Mouse (Mus musculus) lung, embryonic 15.5 days (tissue): ENCODE measurements around the gene Cacna1d. TPM values are rescaled to one million over a fixed set of nuclear protein-coding genes. Genes with fewer than 3 reads are reported as not detected.

ENCODE experiments used
- ATAC-seq: fragments of 200-750 bp; cut with Nextera tagmentation; 2 replicates; pipeline ENCODE4 v1.8.0; 2017; ENCODE audit warnings: moderate number of reproducible peaks, borderline replicate concordance; ENCODE audit not compliant: low FRiP score, low TSS enrichment; ENCODE audit errors: extremely low read depth
- H3K27ac ChIP-seq: fragments of 300-500 bp; sonication (generic); 2 replicates; pipeline ENCODE4 v1.5.1; 2015; ENCODE audit warnings: moderate library complexity, mild to moderate bottlenecking, inconsistent platforms
- H3K27me3 ChIP-seq: fragments of 300-500 bp; sonication (generic); 2 replicates; pipeline ENCODE4 v1.6.1; 2015; ENCODE audit warnings: inconsistent platforms
- H3K36me3 ChIP-seq: fragments of 300-500 bp; sonication (generic); 2 replicates; pipeline ENCODE4 v1.6.1; 2015; ENCODE audit warnings: inconsistent platforms
- H3K4me1 ChIP-seq: fragments of 300-500 bp; sonication (generic); 2 replicates; pipeline ENCODE4 v1.6.1; 2015; ENCODE audit warnings: inconsistent platforms
- H3K4me2 ChIP-seq: fragments of 300-500 bp; sonication (generic); 2 replicates; pipeline ENCODE4 v1.6.1; 2015; ENCODE audit warnings: inconsistent platforms, mild to moderate bottlenecking, moderate library complexity
- H3K4me3 ChIP-seq: fragments of 300-500 bp; sonication (generic); 2 replicates; pipeline ENCODE4 v1.5.1; 2015; ENCODE audit warnings: mild to moderate bottlenecking, inconsistent platforms
- H3K9ac ChIP-seq: fragments of 300-500 bp; sonication (generic); 2 replicates; pipeline ENCODE4 v1.6.1; 2015; ENCODE audit warnings: inconsistent platforms
- H3K9me3 ChIP-seq: fragments of 300-500 bp; sonication (generic); 2 replicates; pipeline ENCODE4 v1.6.1; 2016; ENCODE audit warnings: inconsistent platforms
- WGBS: fragments of 180-500 bp; shearing (Covaris S2); methylation state at CpG from one replicate; pipeline ENCODE4 v1.1.7; 2015; 5-methylcytosine and 5-hydroxymethylcytosine counted together
- polyA plus RNA-seq: library from polyadenylated mRNA; unstranded; fragments of >200 nt; fragmentation: Nextera tagmentation; extraction: Ambion mirVana; gene quantifications from 2 replicates; pipeline ENCODE4 v1.2.1, GENCODE M21; 2015

The Cacna1d gene
- polyA plus RNA-seq, 1 experiment from 2014 or later, result 8.9 TPM

DNA sequence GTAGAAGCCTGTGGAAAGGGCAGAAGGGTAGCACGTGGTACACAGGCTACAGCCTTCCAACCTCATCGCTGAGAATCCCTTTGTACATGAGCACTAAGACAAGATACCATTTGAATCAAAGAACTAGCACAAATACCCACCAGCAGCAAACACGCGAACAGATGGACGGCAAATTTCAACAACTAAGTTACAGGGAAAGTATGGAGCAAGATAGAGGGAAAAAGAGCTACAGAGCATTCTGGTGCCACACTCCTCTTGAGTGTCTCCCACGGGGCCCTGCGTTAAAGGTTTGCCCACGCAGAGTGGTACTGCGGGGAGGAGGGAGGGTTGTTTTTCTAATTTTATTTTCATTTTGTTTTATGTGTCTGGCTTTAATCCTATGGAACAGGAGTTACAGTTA lies 215.7 kb downstream of the Cacna1d start:
- 84% methylated on average over 9 of the region's 9 CpGs for WGBS
- no peaks in the 10 kb centered on the region for H3K36me3 ChIP-seq
- no peak overlapping the region for H3K27ac ChIP-seq
- no peak overlapping the region for H3K4me2 ChIP-seq
- no peaks in the 10 kb centered on the region for H3K27me3 ChIP-seq
- H3K9me3 ChIP-seq, result no peaks in the 10 kb centered on the region
- peaks cover 4% of the 10 kb centered on the region; the same call in 1 of the 2 replicates for H3K4me1 ChIP-seq
- no peak for ATAC-seq
- H3K4me3 ChIP-seq, result no peak overlapping the region
- no peak overlapping the region for H3K9ac ChIP-seq

DNA sequence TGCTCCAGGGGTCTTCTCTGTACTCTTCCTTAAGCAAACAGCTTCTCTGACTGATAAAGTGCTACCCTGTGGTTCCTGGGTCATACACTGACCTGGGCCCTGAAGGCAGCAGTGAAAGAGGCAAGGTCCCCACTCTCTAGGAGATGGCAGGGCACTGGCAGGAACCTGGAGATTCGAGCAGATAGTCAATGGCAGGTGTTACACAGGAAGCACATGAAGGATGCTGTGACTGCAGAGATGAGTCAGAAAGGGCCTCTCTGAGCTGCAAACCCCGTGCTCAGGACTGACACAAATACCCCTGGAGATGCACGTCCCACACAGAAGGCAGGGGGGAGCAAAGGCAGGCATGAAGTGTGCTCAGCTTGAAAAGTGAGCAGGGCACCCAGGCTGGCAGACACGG lies 218.3 kb downstream of the Cacna1d start:
- Histone ChIP-seq H3K9me3 (no peaks in the 10 kb centered on the region), H3K9ac (no peak overlapping the region), H3K4me3 (no peak overlapping the region), H3K4me2 (no peak overlapping the region), H3K27ac (no peak overlapping the region), H3K27me3 (no peaks in the 10 kb centered on the region), H3K4me1 (peaks cover 9% of the 10 kb centered on the region), H3K36me3 (no peaks in the 10 kb centered on the region)
- 57% methylated on average over 4 of the region's 4 CpGs for WGBS
- ATAC-seq, result no peak

DNA sequence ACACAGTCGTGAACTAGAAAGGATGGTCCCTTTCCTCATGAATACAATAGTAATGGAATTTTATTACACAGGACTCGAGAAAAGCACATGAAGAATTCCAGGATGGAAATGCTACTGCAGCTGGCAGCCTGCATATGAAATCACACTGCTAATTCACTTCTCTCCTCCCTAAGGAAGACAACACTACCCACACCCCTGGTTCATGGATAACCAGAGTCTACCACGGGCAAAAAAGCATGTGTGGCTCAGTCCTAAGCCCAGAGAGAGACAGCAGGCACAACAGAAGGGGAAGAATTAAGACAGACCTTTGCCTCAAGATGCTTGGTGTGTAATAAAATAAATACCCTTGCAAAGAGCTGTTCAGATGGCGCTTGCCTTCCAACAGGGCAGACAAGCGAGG lies 218.7 kb downstream of the Cacna1d start:
- Histone ChIP-seq H3K9me3 (no peaks in the 10 kb centered on the region), H3K27me3 (no peaks in the 10 kb centered on the region), H3K4me3 (no peak overlapping the region), H3K36me3 (no peaks in the 10 kb centered on the region), H3K4me1 (peaks cover 9% of the 10 kb centered on the region), H3K9ac (no peak overlapping the region), H3K4me2 (no peak overlapping the region), H3K27ac (no peak overlapping the region)
- ATAC-seq, result no peak
- WGBS, result 80% methylated on average over 5 of the region's 5 CpGs

DNA sequence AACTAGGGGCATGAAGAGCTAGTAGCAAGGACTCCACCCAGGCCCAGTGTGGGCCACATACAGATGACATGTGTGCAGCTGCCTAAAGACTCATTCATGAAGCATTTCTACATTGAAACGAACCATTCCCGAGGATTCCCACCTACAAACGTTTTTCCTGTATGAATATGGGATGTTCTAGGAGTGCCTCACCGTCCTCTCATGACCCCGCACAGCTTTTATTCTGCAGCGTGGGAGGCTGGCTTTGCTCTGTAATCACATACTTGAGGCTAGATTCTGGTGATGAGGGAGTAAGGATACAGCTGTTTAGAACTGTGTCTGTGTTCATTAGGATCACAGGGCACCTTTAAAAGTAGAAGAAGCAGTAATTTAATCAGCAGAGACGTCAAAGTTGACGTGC lies 219.4 kb downstream of the Cacna1d start:
- no peaks in the 10 kb centered on the region for H3K27me3 ChIP-seq
- H3K4me3 ChIP-seq, result no peak overlapping the region
- peaks cover 9% of the 10 kb centered on the region for H3K4me1 ChIP-seq
- no peak overlapping the region for H3K4me2 ChIP-seq
- no peaks in the 10 kb centered on the region for H3K36me3 ChIP-seq
- no peak for ATAC-seq
- H3K9ac ChIP-seq, result no peak overlapping the region
- no peak overlapping the region for H3K27ac ChIP-seq
- H3K9me3 ChIP-seq, result no peaks in the 10 kb centered on the region
- WGBS, result 78% methylated on average over 8 of the region's 8 CpGs

DNA sequence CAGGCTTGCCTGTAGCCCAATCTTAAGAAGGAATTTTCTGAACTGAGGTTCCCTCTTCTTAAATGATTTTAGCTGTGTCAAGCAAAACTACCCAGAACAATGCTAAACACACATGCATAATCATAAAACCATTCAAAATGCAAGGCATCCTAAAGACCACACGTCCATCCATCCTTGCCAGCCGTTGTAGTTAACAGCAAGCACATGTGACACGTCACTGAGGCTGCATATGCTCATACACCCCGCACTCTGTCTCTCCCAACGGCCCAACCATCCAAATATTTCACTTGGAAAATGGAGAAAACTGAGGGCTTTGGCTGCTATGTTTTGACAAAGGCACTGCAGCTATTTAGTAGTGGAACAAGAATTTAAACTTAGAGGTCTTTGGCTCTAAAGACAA lies 220.9 kb downstream of the Cacna1d start:
- Histone ChIP-seq H3K27ac (no peak overlapping the region), H3K36me3 (no peaks in the 10 kb centered on the region), H3K9ac (no peak overlapping the region), H3K4me1 (peaks cover 9% of the 10 kb centered on the region; the same call in 1 of the 2 replicates), H3K4me2 (no peak overlapping the region), H3K27me3 (no peaks in the 10 kb centered on the region), H3K9me3 (no peaks in the 10 kb centered on the region), H3K4me3 (no peak overlapping the region)
- ATAC-seq, result no peak
- WGBS, result 69% methylated on average over 5 of the region's 5 CpGs

DNA sequence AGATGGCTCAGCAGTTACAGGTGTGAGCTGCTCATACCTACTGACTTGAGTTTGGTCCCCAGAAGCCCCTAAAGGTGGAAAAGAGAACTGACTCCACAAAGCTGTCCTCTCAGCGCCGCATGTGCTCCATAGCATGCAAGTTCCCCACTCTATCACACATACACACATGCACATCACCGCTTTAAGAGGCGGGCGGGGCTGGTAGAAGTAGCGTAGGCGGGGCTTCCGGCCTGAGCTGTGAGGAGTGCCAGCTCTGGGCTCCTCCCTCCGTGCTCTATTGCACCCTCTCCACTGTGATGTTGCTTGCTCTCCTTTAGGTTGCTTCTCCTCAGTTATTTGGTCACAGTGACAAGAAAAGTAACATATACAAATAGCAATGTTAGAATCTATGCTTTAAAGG lies 225.5 kb downstream of the Cacna1d start:
- H3K4me2 ChIP-seq, result no peak overlapping the region
- no peak for ATAC-seq
- WGBS, result 71% methylated on average over 9 of the region's 9 CpGs
- H3K9ac ChIP-seq, result no peak overlapping the region
- no peaks in the 10 kb centered on the region for H3K9me3 ChIP-seq
- peaks cover 6% of the 10 kb centered on the region; the same call in 1 of the 2 replicates for H3K4me1 ChIP-seq
- H3K4me3 ChIP-seq, result no peak overlapping the region
- H3K36me3 ChIP-seq, result no peaks in the 10 kb centered on the region
- no peaks in the 10 kb centered on the region for H3K27me3 ChIP-seq
- H3K27ac ChIP-seq, result no peak overlapping the region

DNA sequence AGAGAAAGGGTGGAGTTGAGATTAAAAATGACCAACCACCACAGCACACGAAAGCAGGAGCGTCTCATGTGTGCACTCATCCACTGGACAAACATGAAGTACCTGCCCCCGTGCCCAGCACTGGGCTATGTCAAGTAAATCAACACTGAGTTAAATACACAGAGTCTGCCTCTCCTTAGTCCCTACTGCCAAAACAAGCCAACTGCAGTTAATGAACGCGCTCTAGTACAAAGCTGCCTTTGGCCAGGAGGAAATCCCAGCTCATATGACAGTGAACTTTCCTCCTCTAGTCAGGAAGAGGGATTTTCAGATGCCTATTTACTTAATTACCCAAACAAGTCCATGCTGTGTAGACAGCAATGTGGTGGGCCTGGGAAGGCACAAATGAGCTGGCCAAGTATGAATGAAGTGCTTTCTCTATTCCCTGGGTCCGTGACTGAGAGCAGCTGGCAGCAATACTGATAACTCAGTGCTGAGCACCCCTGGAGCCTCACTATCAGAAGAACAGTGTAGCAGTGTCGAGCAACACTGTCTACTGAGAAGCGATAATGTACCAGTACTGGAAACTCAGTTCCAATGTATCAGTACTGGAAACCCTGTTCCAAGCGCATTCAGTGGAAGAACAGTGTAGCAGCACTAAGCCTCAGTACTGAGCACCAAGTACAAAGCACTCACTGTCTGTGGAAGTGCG lies 229.5 kb downstream of the Cacna1d start:
- 64% methylated on average over 10 of the region's 10 CpGs for WGBS
- no peaks in the 10 kb centered on the region for H3K27me3 ChIP-seq
- no peaks in the 10 kb centered on the region for H3K9me3 ChIP-seq
- no peak overlapping the region for H3K4me2 ChIP-seq
- no peaks in the 10 kb centered on the region for H3K36me3 ChIP-seq
- H3K27ac ChIP-seq, result no peak overlapping the region
- H3K4me1 ChIP-seq, result no peaks in the 10 kb centered on the region
- no peak for ATAC-seq
- no peak overlapping the region for H3K9ac ChIP-seq
- H3K4me3 ChIP-seq, result no peak overlapping the region

DNA sequence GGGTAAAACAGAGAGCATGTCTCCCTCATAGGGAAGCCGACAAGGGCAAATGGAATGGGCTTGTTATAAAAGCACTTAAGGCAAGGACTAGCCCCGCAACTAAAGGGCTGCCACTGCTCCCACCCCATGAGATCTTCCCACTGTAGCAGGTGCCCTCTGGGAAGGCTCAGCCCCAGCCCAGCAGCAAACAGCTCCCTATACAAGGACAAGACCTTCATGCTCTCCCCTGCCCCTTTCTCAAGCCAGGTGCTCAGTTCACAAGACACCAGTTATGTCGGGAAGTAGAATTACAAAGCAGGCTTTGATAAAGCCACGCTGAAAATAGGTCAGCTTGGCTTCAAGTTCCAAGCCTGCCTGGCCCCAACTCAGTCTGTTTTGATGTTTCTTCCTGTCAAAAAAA lies 233.6 kb downstream of the Cacna1d start:
- Histone ChIP-seq H3K27me3 (no peaks in the 10 kb centered on the region), H3K36me3 (no peaks in the 10 kb centered on the region), H3K9me3 (no peaks in the 10 kb centered on the region), H3K9ac (no peak overlapping the region), H3K4me3 (no peak overlapping the region), H3K27ac (no peak overlapping the region), H3K4me2 (no peak overlapping the region), H3K4me1 (no peaks in the 10 kb centered on the region)
- 43% methylated on average over 4 of the region's 4 CpGs for WGBS
- ATAC-seq, result no peak

DNA sequence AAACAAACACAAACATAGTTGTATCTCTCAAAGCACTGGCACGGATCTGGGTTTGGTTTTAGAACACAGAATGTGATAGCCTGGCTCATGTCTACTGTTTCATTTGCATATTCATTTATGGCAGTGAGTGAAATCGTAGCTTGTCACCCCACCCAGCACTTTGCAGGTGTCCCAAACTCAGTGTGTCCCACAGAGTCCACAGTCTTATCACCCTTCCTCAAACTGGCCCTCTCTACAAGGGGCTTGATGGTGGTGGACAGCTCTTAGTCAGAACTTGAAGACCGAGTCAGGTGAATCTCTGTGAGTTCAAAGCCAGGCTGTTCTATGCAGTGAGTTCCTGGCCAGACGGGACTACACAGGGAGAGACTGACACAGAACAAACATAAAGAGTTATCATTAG lies 234.8 kb downstream of the Cacna1d start:
- Histone ChIP-seq H3K4me2 (no peak overlapping the region), H3K4me1 (no peaks in the 10 kb centered on the region), H3K4me3 (no peak overlapping the region), H3K27ac (no peak overlapping the region), H3K36me3 (no peaks in the 10 kb centered on the region), H3K27me3 (no peaks in the 10 kb centered on the region), H3K9me3 (no peaks in the 10 kb centered on the region), H3K9ac (no peak overlapping the region)
- 58% methylated on average over 4 of the region's 4 CpGs for WGBS
- ATAC-seq, result no peak

DNA sequence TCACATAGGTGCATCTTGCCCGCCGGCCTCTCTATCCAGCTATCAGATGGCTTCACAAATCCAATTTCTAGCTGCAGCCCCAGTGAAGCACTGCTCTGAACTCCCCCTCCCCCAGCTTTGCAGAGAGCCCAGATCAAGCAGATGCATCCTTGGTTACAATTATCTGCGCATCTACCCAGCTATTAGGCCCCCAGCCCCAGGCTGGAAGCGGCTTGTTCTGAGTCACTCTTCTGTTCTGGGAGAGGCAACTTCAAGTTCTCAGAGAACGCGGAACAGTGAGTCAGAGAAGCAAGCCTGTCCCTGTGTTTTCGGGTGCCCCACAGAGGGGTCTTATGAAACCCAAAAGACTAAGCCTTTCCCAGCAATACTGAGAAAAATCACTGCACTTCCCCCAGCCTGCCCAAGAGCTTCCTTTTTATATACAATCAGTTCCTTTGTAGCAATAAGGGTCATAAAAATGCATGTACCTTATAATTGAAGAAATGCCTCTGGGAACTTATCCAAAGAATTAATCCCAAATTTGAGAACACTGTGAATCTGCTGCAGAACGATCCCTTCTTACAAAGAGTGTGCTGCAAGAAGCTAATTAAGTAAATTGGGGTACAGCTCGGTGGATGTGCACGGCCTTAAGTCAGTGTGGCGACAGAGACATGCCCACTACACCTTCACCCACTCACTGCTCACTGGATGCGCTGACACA lies 235.4 kb downstream of the Cacna1d start:
- WGBS, result 77% methylated on average over 12 of the region's 12 CpGs
- no peaks in the 10 kb centered on the region for H3K27me3 ChIP-seq
- H3K4me2 ChIP-seq, result no peak overlapping the region
- H3K4me3 ChIP-seq, result no peak overlapping the region
- H3K9ac ChIP-seq, result no peak overlapping the region
- no peaks in the 10 kb centered on the region for H3K9me3 ChIP-seq
- H3K36me3 ChIP-seq, result no peaks in the 10 kb centered on the region
- H3K27ac ChIP-seq, result no peak overlapping the region
- H3K4me1 ChIP-seq, result no peaks in the 10 kb centered on the region
- ATAC-seq, result no peak

DNA sequence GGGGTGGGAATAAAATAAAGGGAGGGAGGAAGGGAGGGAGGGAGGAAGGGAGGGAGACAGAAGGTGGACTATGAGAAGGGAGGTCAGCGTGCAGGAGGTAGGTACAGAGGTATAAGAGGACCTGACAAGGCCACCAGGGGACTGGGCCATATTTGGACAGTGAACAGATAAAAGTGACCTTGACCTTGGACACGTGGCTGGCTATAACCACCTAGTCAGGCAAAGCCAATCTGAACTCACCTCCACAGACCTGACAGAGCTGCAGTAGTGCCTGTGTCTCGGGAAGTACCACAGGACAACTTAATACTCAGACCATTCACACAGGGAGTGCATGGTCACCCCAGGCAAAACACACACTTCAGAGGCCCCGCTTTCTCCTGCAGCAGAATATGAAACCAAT lies 236.5 kb downstream of the Cacna1d start:
- Histone ChIP-seq H3K27ac (no peak overlapping the region), H3K4me2 (no peak overlapping the region), H3K27me3 (no peaks in the 10 kb centered on the region), H3K4me3 (no peak overlapping the region), H3K9me3 (no peaks in the 10 kb centered on the region), H3K36me3 (no peaks in the 10 kb centered on the region), H3K4me1 (no peaks in the 10 kb centered on the region), H3K9ac (no peak overlapping the region)
- WGBS, result 64% methylated on average over 4 of the region's 4 CpGs
- ATAC-seq, result no peak

DNA sequence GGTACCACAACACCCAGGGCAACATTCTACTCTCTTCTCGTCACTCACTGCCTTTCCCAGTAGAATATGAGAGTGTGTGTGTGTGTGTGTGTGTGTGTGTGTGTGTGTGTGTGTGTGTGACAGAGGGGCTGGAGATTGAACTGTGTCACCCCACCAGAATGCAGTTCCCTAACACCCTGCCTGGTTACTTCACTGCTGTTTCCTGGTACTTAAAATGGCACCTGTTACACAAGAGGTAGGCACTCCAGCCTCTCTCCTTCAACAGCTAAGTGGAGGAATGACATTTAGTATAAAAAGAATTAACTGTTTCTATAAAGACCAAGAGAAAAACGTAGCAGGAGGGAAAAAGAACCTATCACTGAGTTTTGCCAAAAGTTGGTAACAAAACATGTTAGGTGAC lies 238.4 kb downstream of the Cacna1d start:
- no peak overlapping the region for H3K27ac ChIP-seq
- no peaks in the 10 kb centered on the region for H3K36me3 ChIP-seq

More for the DNA sequence above, 238.4 kb downstream of the Cacna1d start:
- Histone ChIP-seq H3K27me3 (no peaks in the 10 kb centered on the region), H3K4me2 (no peak overlapping the region), H3K4me1 (no peaks in the 10 kb centered on the region), H3K4me3 (no peak overlapping the region), H3K9me3 (no peaks in the 10 kb centered on the region), H3K9ac (no peak overlapping the region)
- ATAC-seq, result peak; percentile 42; the same call in 1 of the 2 replicates
- WGBS, result 56% methylated on average over 2 of the region's 2 CpGs
